Mouse (Mus musculus) lung, postnatal 0 days (tissue): ENCODE measurements around the gene Zranb3. TPM values are rescaled to one million over a fixed set of nuclear protein-coding genes. Genes with fewer than 3 reads are reported as not detected.
"Not testable (repeated sequence)": the region's sequence is repeated elsewhere in the genome, so short reads cannot be mapped to it uniquely, and the experiment has no call there.

ENCODE experiments used
- ATAC-seq: fragments of 200-750 bp; cut with Nextera tagmentation; 2 replicates; pipeline ENCODE4 v1.8.0; 2017; ENCODE audit warnings: moderate library complexity
- DNase-seq: peaks from one replicate; pipeline ENCODE4 v3.0.0-alpha.2; 2016; ENCODE audit warnings: low spot score
- H3K27ac ChIP-seq: fragments of 300-500 bp; sonication (generic); 2 replicates; pipeline ENCODE4 v1.5.1; 2014; ENCODE audit warnings: antibody characterized with exemption, mild to moderate bottlenecking, low read length, mixed read lengths
- H3K27me3 ChIP-seq: fragments of 300-500 bp; sonication (generic); replicated peaks from 2 replicates; pipeline ENCODE4 v1.6.1; 2014; ENCODE audit warnings: low read length, mixed read lengths; ENCODE audit not compliant: insufficient read depth
- H3K36me3 ChIP-seq: fragments of 300-500 bp; sonication (generic); 2 replicates; pipeline ENCODE4 v1.6.1; 2014; ENCODE audit warnings: low read length, mixed read lengths; ENCODE audit not compliant: insufficient read depth
- H3K4me1 ChIP-seq: fragments of 300-500 bp; sonication (generic); 2 replicates; pipeline ENCODE4 v1.6.1; 2014; ENCODE audit warnings: antibody characterized with exemption, low read depth, low read length, mixed read lengths; ENCODE audit not compliant: insufficient read depth
- H3K4me2 ChIP-seq: fragments of 300-500 bp; sonication (generic); replicated peaks from 2 replicates; pipeline ENCODE4 v1.6.1; 2014; ENCODE audit warnings: low read depth, mild to moderate bottlenecking, low read length, moderate library complexity, mixed read lengths
- H3K4me3 ChIP-seq: fragments of 300-500 bp; sonication (generic); 2 replicates; pipeline ENCODE4 v1.5.1; 2014; ENCODE audit warnings: low read depth, low read length
- H3K9ac ChIP-seq: fragments of 300-500 bp; sonication (generic); replicated peaks from 2 replicates; pipeline ENCODE4 v1.6.1; 2014; ENCODE audit warnings: low read depth, mild to moderate bottlenecking
- H3K9me3 ChIP-seq: fragments of 300-500 bp; sonication (generic); 2 replicates; pipeline ENCODE4 v1.6.1; 2016; ENCODE audit warnings: low read length, mixed read lengths
- CTCF ChIP-seq: IDR thresholded peaks from 2 replicates; pipeline ENCODE4 v1.5.1; 2016; ENCODE audit warnings: antibody characterized with exemption, mild to moderate bottlenecking
- EP300 ChIP-seq: IDR thresholded peaks from 2 replicates; pipeline ENCODE4 v1.6.1; 2016; ENCODE audit warnings: antibody characterized with exemption, mild to moderate bottlenecking, control low read depth
- WGBS: fragments of 180-500 bp; shearing (Covaris S2); extraction: QIAGEN DNeasy Blood & Tissue Kit; methylation state at CpG from one replicate; pipeline ENCODE4 v1.1.7; 2014; 5-methylcytosine and 5-hydroxymethylcytosine counted together
- polyA plus RNA-seq: library from polyadenylated mRNA; unstranded; fragments of >200 nt; fragmentation: Nextera tagmentation; extraction: Ambion mirVana; gene quantifications from 2 replicates; pipeline ENCODE4 v1.2.1, GENCODE M21; 2015

Gene Zranb3
- 1.0 and 1.5 TPM in 2 replicates for polyA plus RNA-seq

- no peaks in the 10 kb centered on the region for H3K9me3 ChIP-seq
- peak within 1 kb of the TSS; percentile 79 for H3K4me3 ChIP-seq
- peak within 1 kb of the TSS; percentile 81 for H3K9ac ChIP-seq
- peak within 1 kb of the TSS; percentile 82 for H3K27ac ChIP-seq
- peak; percentile 100 for DNase-seq
- H3K4me2 ChIP-seq, result peak within 1 kb of the TSS; percentile 85
- WGBS, result under 1% methylated on average over 43 of the region's 43 CpGs
- ATAC-seq, result peak; percentile 95
- H3K4me1 ChIP-seq, result no peaks in the 10 kb centered on the region
- TF ChIP-seq EP300 (peak; percentile 37; the same call in 1 of the 2 replicates), CTCF (no peak)
- H3K36me3 ChIP-seq, result no peaks in the 10 kb centered on the region
- H3K27me3 ChIP-seq, result no peaks in the 10 kb centered on the region
Observed at GRCm38 (mm10) chr1:128102641-128103461, at the start of gene Zranb3, which contains the start of gene R3hdm1. Gene Zranb3, minus strand, starts transcription at chr1:128103047. Gene R3hdm1, plus strand, starts transcription at chr1:128103301.

- H3K36me3 ChIP-seq, result no peaks in the 10 kb centered on the region
- no peak for DNase-seq
Observed at GRCm38 (mm10) chr1:128141737-128142136, 38.9 kb upstream of the Zranb3 start.

GRCm38 (mm10) chr1:128141039-128141438 is 38.2 kb upstream of the Zranb3 start:
- no peaks in the 10 kb centered on the region for H3K36me3 ChIP-seq
- ATAC-seq, result no peak
- no peak overlapping the region for H3K4me3 ChIP-seq
- no peak overlapping the region for H3K27ac ChIP-seq
- no peak for TF ChIP-seq EP300
- TF ChIP-seq CTCF, result peak; percentile 67
- H3K4me2 ChIP-seq, result no peak overlapping the region
- DNase-seq, result peak; percentile 57
- no peaks in the 10 kb centered on the region for H3K4me1 ChIP-seq
- no peaks in the 10 kb centered on the region for H3K27me3 ChIP-seq
- H3K9ac ChIP-seq, result no peak overlapping the region
- H3K9me3 ChIP-seq, result no peaks in the 10 kb centered on the region

More at GRCm38 (mm10) chr1:128141737-128142136, 38.9 kb upstream of the Zranb3 start:
- H3K4me2 ChIP-seq, result no peak overlapping the region
- H3K9me3 ChIP-seq, result no peaks in the 10 kb centered on the region
- no peak overlapping the region for H3K27ac ChIP-seq
- H3K9ac ChIP-seq, result no peak overlapping the region
- no peak overlapping the region for H3K4me3 ChIP-seq
- H3K4me1 ChIP-seq, result no peaks in the 10 kb centered on the region
- TF ChIP-seq EP300, result no peak
- TF ChIP-seq CTCF, result no peak
- no peak for ATAC-seq
- H3K27me3 ChIP-seq, result no peaks in the 10 kb centered on the region

GRCm38 (mm10) chr1:128136222-128136621 is 33.4 kb upstream of the Zranb3 start:
- H3K36me3 ChIP-seq, H3K4me2 ChIP-seq, H3K27ac ChIP-seq, H3K27me3 ChIP-seq, DNase-seq, H3K4me3 ChIP-seq, H3K9me3 ChIP-seq, H3K9ac ChIP-seq, ATAC-seq, H3K4me1 ChIP-seq: not testable (repeated sequence)

GRCm38 (mm10) chr1:128120913-128121627 is 18.2 kb upstream of the Zranb3 start:
- Histone ChIP-seq H3K9ac (no peak overlapping the region), H3K27ac (no peak overlapping the region), H3K4me3 (no peak overlapping the region), H3K4me2 (no peak overlapping the region), H3K9me3 (no peaks in the 10 kb centered on the region), H3K36me3 (no peaks in the 10 kb centered on the region), H3K27me3 (no peaks in the 10 kb centered on the region), H3K4me1 (no peaks in the 10 kb centered on the region)
- ATAC-seq, result no peak
- 89% methylated on average over 4 of the region's 4 CpGs for WGBS
- TF ChIP-seq CTCF (no peak), EP300 (no peak)
- no peak for DNase-seq

- Histone ChIP-seq H3K27me3 (no peaks in the 10 kb centered on the region), H3K9ac (peak overlapping the region; percentile 81), H3K36me3 (no peaks in the 10 kb centered on the region), H3K4me1 (no peaks in the 10 kb centered on the region), H3K4me3 (peak overlapping the region; percentile 79), H3K4me2 (peak overlapping the region; percentile 85), H3K9me3 (no peaks in the 10 kb centered on the region), H3K27ac (peak overlapping the region; percentile 82)
- DNase-seq (peak; percentile 71), ATAC-seq (peak; percentile 39)
- TF ChIP-seq EP300, result no peak
- peak; percentile 45 for TF ChIP-seq CTCF
- WGBS, result under 1% methylated on average over 27 of the region's 47 CpGs
Observed at GRCm38 (mm10) chr1:128103520-128104088, 757 bp upstream of the Zranb3 start.
